Mouse (Mus musculus) embryonic facial prominence, embryonic 10.5 days (tissue): Measurements from ENCODE around the gene 1700003F12Rik. TPM values are rescaled to one million over a fixed set of nuclear protein-coding genes. Genes with fewer than 3 reads are reported as not detected.

Experiments used
- DNase-seq: peaks from one replicate; pipeline ENCODE4 v3.0.0-alpha.2; 2017; ENCODE audit warnings: low spot score
- H3K27ac ChIP-seq: fragments of 300-500 bp; sonication (generic); replicated peaks from 2 replicates; pipeline ENCODE4 v1.5.1; 2016; ENCODE audit warnings: mild to moderate bottlenecking
- H3K27me3 ChIP-seq: fragments of 300-500 bp; sonication (generic); replicated peaks from 2 replicates; pipeline ENCODE4 v1.6.1; 2016; ENCODE audit warnings: low read depth, mild to moderate bottlenecking; ENCODE audit not compliant: poor library complexity, severe bottlenecking
- H3K36me3 ChIP-seq: fragments of 300-500 bp; sonication (generic); replicated peaks from 2 replicates; pipeline ENCODE4 v1.6.1; 2016; ENCODE audit warnings: mild to moderate bottlenecking, moderate library complexity
- H3K4me1 ChIP-seq: fragments of 300-500 bp; sonication (generic); 2 replicates; pipeline ENCODE4 v1.6.1; 2016
- H3K4me3 ChIP-seq: fragments of 300-500 bp; sonication (generic); 2 replicates; pipeline ENCODE4 v1.5.1; 2016; ENCODE audit warnings: mild to moderate bottlenecking, moderate library complexity
- H3K9me3 ChIP-seq: fragments of 300-500 bp; sonication (generic); 2 replicates; pipeline ENCODE4 v1.6.1; 2016; ENCODE audit warnings: mild to moderate bottlenecking
- WGBS: fragments of 180-500 bp; shearing (Covaris S2); methylation state at CpG from one replicate; pipeline ENCODE4 v1.1.7; 2016; 5-methylcytosine and 5-hydroxymethylcytosine counted together
- polyA plus RNA-seq: library from polyadenylated mRNA; unstranded; fragments of >200 nt; fragmentation: Nextera tagmentation; extraction: Ambion mirVana; gene quantifications from 2 replicates; pipeline ENCODE4 v1.2.1, GENCODE M21; 2016

The 1700003F12Rik gene
- polyA plus RNA-seq, 1 experiment from 2014 or later, result 1.3 TPM

- Histone ChIP-seq H3K27ac (peak overlapping the region; percentile 97), H3K4me3 (peak overlapping the region; percentile 90), H3K36me3 (peaks cover 10% of the 10 kb centered on the region), H3K27me3 (no peaks in the 10 kb centered on the region), H3K9me3 (no peaks in the 10 kb centered on the region), H3K4me1 (peaks cover 50% of the 10 kb centered on the region)
- WGBS, result under 1% methylated on average over 70 of the region's 70 CpGs
- peak; percentile 83 for DNase-seq
These were observed 22.3 kb downstream of the 1700003F12Rik start for GRCm38 (mm10) chr2:154569071-154569748.

GRCm38 (mm10) chr2:154569836-154570286 is 23.0 kb downstream of the 1700003F12Rik start, which contains the start of gene E2f1:
Gene E2f1, minus strand, starts transcription at chr2:154569892.
- Histone ChIP-seq H3K9me3 (no peaks in the 10 kb centered on the region), H3K27ac (peak within 1 kb of the TSS; percentile 97), H3K4me3 (peak within 1 kb of the TSS; percentile 90), H3K27me3 (no peaks in the 10 kb centered on the region), H3K36me3 (0 out of 2 replicates have a peak, but pooled peaks cover 4% of the 10 kb centered on the region), H3K4me1 (peaks cover 52% of the 10 kb centered on the region)
- DNase-seq, result peak; percentile 100
- under 1% methylated on average over 44 of the region's 44 CpGs for WGBS

GRCm38 (mm10) chr2:154570666-154571065 is 23.8 kb downstream of the 1700003F12Rik start:
- no peak for DNase-seq
- 79% methylated on average over 4 of the region's 4 CpGs for WGBS
- Histone ChIP-seq H3K27ac (no peak overlapping the region; the same call in 1 of the 2 replicates), H3K36me3 (no peaks in the 10 kb centered on the region), H3K9me3 (no peaks in the 10 kb centered on the region), H3K4me1 (peaks cover 48% of the 10 kb centered on the region), H3K4me3 (peak overlapping the region; percentile 90), H3K27me3 (no peaks in the 10 kb centered on the region)

- Histone ChIP-seq H3K36me3 (no peaks in the 10 kb centered on the region), H3K9me3 (no peaks in the 10 kb centered on the region), H3K27ac (no peak overlapping the region), H3K27me3 (no peaks in the 10 kb centered on the region), H3K4me1 (peaks cover 44% of the 10 kb centered on the region), H3K4me3 (no peak overlapping the region)
- no peak for DNase-seq
- 81% methylated on average over 4 of the region's 4 CpGs for WGBS
These were observed 24.4 kb downstream of the 1700003F12Rik start for GRCm38 (mm10) chr2:154571266-154571665.

- 82% methylated on average over 8 of the region's 8 CpGs for WGBS
- H3K27me3 ChIP-seq, result no peaks in the 10 kb centered on the region
- H3K36me3 ChIP-seq, result no peaks in the 10 kb centered on the region
- no peaks in the 10 kb centered on the region for H3K9me3 ChIP-seq
- H3K4me3 ChIP-seq, result no peak overlapping the region
- H3K27ac ChIP-seq, result no peak overlapping the region
- no peak for DNase-seq
- peaks cover 44% of the 10 kb centered on the region for H3K4me1 ChIP-seq
These were observed 25.1 kb downstream of the 1700003F12Rik start for GRCm38 (mm10) chr2:154571976-154572375.

- no peaks in the 10 kb centered on the region for H3K36me3 ChIP-seq
- no peak for DNase-seq
- WGBS, result 89% methylated on average over 3 of the region's 3 CpGs
These were observed 26.1 kb downstream of the 1700003F12Rik start for GRCm38 (mm10) chr2:154572996-154573395.

GRCm38 (mm10) chr2:154574271-154574670 is 27.4 kb downstream of the 1700003F12Rik start:
- H3K36me3 ChIP-seq, result no peaks in the 10 kb centered on the region
- peaks cover 31% of the 10 kb centered on the region for H3K4me1 ChIP-seq
- no peak overlapping the region for H3K4me3 ChIP-seq
- 55% methylated on average over 7 of the region's 7 CpGs for WGBS
- H3K27me3 ChIP-seq, result no peaks in the 10 kb centered on the region
- H3K27ac ChIP-seq, result no peak overlapping the region
- DNase-seq, result no peak
- no peaks in the 10 kb centered on the region for H3K9me3 ChIP-seq

More at GRCm38 (mm10) chr2:154572996-154573395, 26.1 kb downstream of the 1700003F12Rik start:
- peaks cover 44% of the 10 kb centered on the region for H3K4me1 ChIP-seq
- H3K27ac ChIP-seq, result no peak overlapping the region
- H3K9me3 ChIP-seq, result no peaks in the 10 kb centered on the region
- H3K4me3 ChIP-seq, result no peak overlapping the region
- H3K27me3 ChIP-seq, result no peaks in the 10 kb centered on the region

GRCm38 (mm10) chr2:154576876-154577743 is 30.2 kb downstream of the 1700003F12Rik start:
- peak; percentile 32 for DNase-seq
- 41% methylated on average over 12 of the region's 12 CpGs for WGBS
- Histone ChIP-seq H3K36me3 (no peaks in the 10 kb centered on the region), H3K4me1 (peaks cover 21% of the 10 kb centered on the region), H3K27me3 (no peaks in the 10 kb centered on the region), H3K4me3 (no peak overlapping the region), H3K9me3 (no peaks in the 10 kb centered on the region), H3K27ac (peak overlapping the region; percentile 57)

GRCm38 (mm10) chr2:154577744-154578067 is 30.8 kb downstream of the 1700003F12Rik start:
- H3K4me3 ChIP-seq, result no peak overlapping the region

GRCm38 (mm10) chr2:154580586-154580985 is 33.7 kb downstream of the 1700003F12Rik start:
- Histone ChIP-seq H3K27me3 (0 out of 2 replicates have a peak, but pooled peaks cover 5% of the 10 kb centered on the region), H3K4me3 (no peak overlapping the region), H3K27ac (0 out of 2 replicates have a peak overlapping the region, but pooled peaks have one; percentile 14), H3K4me1 (peaks cover 33% of the 10 kb centered on the region), H3K36me3 (no peaks in the 10 kb centered on the region), H3K9me3 (no peaks in the 10 kb centered on the region)
- no peak for DNase-seq
- 85% methylated on average over 8 of the region's 8 CpGs for WGBS

More at GRCm38 (mm10) chr2:154577744-154578067, 30.8 kb downstream of the 1700003F12Rik start:
- peak overlapping the region; percentile 57 for H3K27ac ChIP-seq
- no peaks in the 10 kb centered on the region for H3K27me3 ChIP-seq
- 76% methylated on average over 6 of the region's 6 CpGs for WGBS
- DNase-seq, result no peak
- no peaks in the 10 kb centered on the region for H3K9me3 ChIP-seq
- H3K36me3 ChIP-seq, result no peaks in the 10 kb centered on the region
- peaks cover 21% of the 10 kb centered on the region for H3K4me1 ChIP-seq

- H3K9me3 ChIP-seq, result no peaks in the 10 kb centered on the region
- H3K4me1 ChIP-seq, result peaks cover 33% of the 10 kb centered on the region
- H3K36me3 ChIP-seq, result no peaks in the 10 kb centered on the region
- no peak for DNase-seq
- H3K4me3 ChIP-seq, result no peak overlapping the region
- 98% methylated on average over 1 of the region's 1 CpGs for WGBS
- H3K27me3 ChIP-seq, result 0 out of 2 replicates have a peak, but pooled peaks cover 5% of the 10 kb centered on the region
- H3K27ac ChIP-seq, result no peak overlapping the region
These were observed 34.5 kb downstream of the 1700003F12Rik start for GRCm38 (mm10) chr2:154581421-154581820.
